Mouse (Mus musculus): Measurements from ENCODE around the gene Foxi1. TPM values are rescaled to one million over a fixed set of nuclear protein-coding genes. Genes with fewer than 3 reads are reported as not detected.

The Foxi1 gene
- total RNA-seq, 1 experiment from 2014 or later, result not detected

GRCm38 (mm10) chr11:34169464-34169894, 38.4 kb downstream of the Foxi1 start:
- ATAC-seq (replicated peaks; ENCODE audit: insufficient number of reproducible peaks, low FRiP score, low TSS enrichment, poor library complexity, severe bottlenecking), result no peak

DNA sequence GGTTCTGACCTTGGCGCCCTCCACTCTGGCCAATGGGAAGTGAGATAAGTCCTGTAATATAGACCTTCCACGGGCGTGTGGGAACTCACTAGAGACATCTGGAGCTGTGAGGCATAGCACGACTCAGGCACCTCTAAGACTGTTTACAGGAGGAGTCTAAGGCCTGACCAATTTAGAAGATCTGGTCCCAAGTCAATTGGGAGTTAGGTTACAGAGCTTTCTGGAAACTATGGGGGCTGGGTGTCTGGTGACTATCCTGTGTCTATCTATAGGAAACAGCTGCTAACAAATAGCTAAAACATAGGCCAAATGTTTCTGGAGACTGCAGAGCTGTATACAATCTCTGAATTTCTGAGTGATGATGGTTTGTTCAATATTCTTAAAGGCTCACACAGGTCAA, 41.5 kb downstream of the Foxi1 start:
- ATAC-seq (replicated peaks; ENCODE audit: insufficient number of reproducible peaks, low FRiP score, low TSS enrichment, poor library complexity, severe bottlenecking), result no peak

DNA sequence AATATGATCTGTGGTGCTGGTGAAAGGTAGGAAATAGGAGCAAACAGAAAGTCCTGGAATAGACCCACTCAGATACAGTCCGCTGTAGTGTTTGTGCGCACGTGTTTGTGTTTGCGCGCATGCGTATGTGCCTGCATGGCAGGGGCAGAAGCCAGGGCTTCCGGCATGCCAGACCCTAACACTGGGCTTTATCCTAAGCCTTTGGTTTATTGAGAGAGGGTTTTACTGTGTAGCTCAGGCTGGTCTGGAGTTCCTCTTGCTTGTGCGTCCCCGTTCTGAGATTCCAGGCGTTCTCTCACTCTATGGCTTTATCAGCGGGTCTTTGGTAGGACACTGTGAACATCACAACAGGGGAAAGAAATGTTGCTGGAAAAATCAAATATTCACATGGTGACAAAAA, 42.6 kb downstream of the Foxi1 start:
- no peak for ATAC-seq (replicated peaks; ENCODE audit: insufficient number of reproducible peaks, low FRiP score, low TSS enrichment, poor library complexity, severe bottlenecking)

- ATAC-seq (replicated peaks; ENCODE audit: insufficient number of reproducible peaks, low FRiP score, low TSS enrichment, poor library complexity, severe bottlenecking), result no peak
Observed at GRCm38 (mm10) chr11:34158916-34159315, 49.0 kb downstream of the Foxi1 start.

- no peak for ATAC-seq (replicated peaks; ENCODE audit: insufficient number of reproducible peaks, low FRiP score, low TSS enrichment, poor library complexity, severe bottlenecking)
Observed at GRCm38 (mm10) chr11:34155235-34155634, 52.7 kb downstream of the Foxi1 start.

Other genes starting within 250 kb of the Foxi1 start
- 0.19 TPM in 1 of 3 replicates, not detected in the others for gene Kcnmb1, start 245.1 kb downstream of the Foxi1 start, total RNA-seq (2017)
- 0.19 TPM in 1 of 3 replicates, not detected in the others for gene Kcnip1, start 214.9 kb downstream of the Foxi1 start, total RNA-seq (2017)
- 193 to 222 TPM (median 205 TPM) in 3 replicates for gene Lcp2, start 161.2 kb downstream of the Foxi1 start, total RNA-seq (2017)
- not detected in 3 replicates for gene 4930469K13Rik, start 109.5 kb downstream of the Foxi1 start, total RNA-seq (2017)
- gene Fam196b, start 106.7 kb upstream of the Foxi1 start, total RNA-seq (2017), result 0.38 to 1.9 TPM (median 1.3 TPM) in 3 replicates